Mouse (Mus musculus) myocyte (in vitro differentiated cells): ENCODE measurements around the gene Helt. TPM values are rescaled to one million over a fixed set of nuclear protein-coding genes. Genes with fewer than 3 reads are reported as not detected.

Source experiments
- H3K27me3 ChIP-seq: one replicate; pipeline ENCODE4 v1.6.1; 2011; ENCODE audit not compliant: control insufficient read depth, insufficient read depth, insufficient read length
- H3K36me3 ChIP-seq: one replicate; pipeline ENCODE4 v1.6.1; 2011; ENCODE audit not compliant: control insufficient read depth, insufficient read depth
- H3K4me2 ChIP-seq: one replicate; pipeline ENCODE4 v1.6.1; 2011; ENCODE audit warnings: low read depth, control low read depth
- H3K4me3 ChIP-seq: one replicate; pipeline ENCODE4 v1.5.1; 2011; ENCODE audit warnings: mild to moderate bottlenecking, control low read depth, moderate library complexity
- H3K79me2 ChIP-seq: one replicate; pipeline ENCODE4 v1.6.1; 2011; ENCODE audit not compliant: control insufficient read depth, insufficient read depth
- H3ac ChIP-seq: one replicate; pipeline ENCODE4 v1.6.1; 2011; ENCODE audit not compliant: control insufficient read depth, insufficient read length
- CEBPB ChIP-seq: IDR thresholded peaks from 2 replicates; pipeline ENCODE4 v1.6.1; 2011; ENCODE audit warnings: mild to moderate bottlenecking, moderate library complexity; ENCODE audit not compliant: poor library complexity, insufficient read depth, severe bottlenecking
- E2F4 ChIP-seq: IDR thresholded peaks from one replicate; pipeline ENCODE4 v1.6.1; 2011; ENCODE audit warnings: mild to moderate bottlenecking, control low read depth, moderate library complexity; ENCODE audit not compliant: insufficient read depth
- MAX ChIP-seq: IDR thresholded peaks from one replicate; pipeline ENCODE4 v1.6.1; 2011; ENCODE audit warnings: low read depth, mild to moderate bottlenecking, control low read depth
- MYOD1 ChIP-seq, 3 experiments: IDR thresholded peaks; one replicate each; pipeline ENCODE4 v1.6.1; 2011; ENCODE audit warnings: control low read depth in 2 of 3, low read depth in 2 of 3, mild to moderate bottlenecking in 2 of 3, moderate library complexity in 1 of 3; ENCODE audit not compliant: insufficient read length in 2 of 3, control insufficient read depth in 1 of 3
- MYOG ChIP-seq, 3 experiments: IDR thresholded peaks; one replicate each; pipeline ENCODE4 v1.6.1; 2011; ENCODE audit warnings: control low read depth in 2 of 3, low read depth in 2 of 3, mild to moderate bottlenecking in 2 of 3; ENCODE audit not compliant: insufficient read length in 2 of 3, control insufficient read depth in 1 of 3, insufficient read depth in 1 of 3
- POLR2A ChIP-seq: IDR thresholded peaks from one replicate; pipeline ENCODE4 v1.6.1; 2011; ENCODE audit warnings: low read depth, mild to moderate bottlenecking, control low read depth, moderate library complexity; ENCODE audit not compliant: insufficient read length
- POLR2AphosphoS2 ChIP-seq: IDR thresholded peaks from one replicate; pipeline ENCODE4 v1.6.1; 2011; ENCODE audit warnings: low read depth, control low read depth; ENCODE audit not compliant: insufficient read length
- REST ChIP-seq: IDR thresholded peaks from one replicate; pipeline ENCODE4 v1.6.1; 2011; ENCODE audit warnings: mild to moderate bottlenecking, control low read depth, moderate library complexity; ENCODE audit not compliant: insufficient read depth, insufficient read length
- SRF ChIP-seq: IDR thresholded peaks from one replicate; pipeline ENCODE4 v1.6.1; 2011; ENCODE audit warnings: low read depth; ENCODE audit not compliant: control insufficient read depth, insufficient read length
- TCF12 ChIP-seq: IDR thresholded peaks from one replicate; pipeline ENCODE4 v1.6.1; 2011; ENCODE audit warnings: mild to moderate bottlenecking, control low read depth; ENCODE audit not compliant: poor library complexity, insufficient read depth, severe bottlenecking
- TCF3 ChIP-seq: IDR thresholded peaks from one replicate; pipeline ENCODE4 v1.6.1; 2011; ENCODE audit warnings: low read depth, control low read depth; ENCODE audit not compliant: insufficient read length
- USF1 ChIP-seq: IDR thresholded peaks from one replicate; pipeline ENCODE4 v1.6.1; 2011; ENCODE audit warnings: low read depth, mild to moderate bottlenecking, control low read depth, moderate library complexity
- polyA plus RNA-seq: library from polyadenylated mRNA; unstranded; fragments of >200 nt; fragmentation: generic; extraction: Trizol; gene quantifications from one replicate; pipeline ENCODE4 v1.2.1, GENCODE M21; 2012; ENCODE audit warnings: missing spikeins

Helt gene
- polyA plus RNA-seq, 1 experiment: not detected

DNA sequence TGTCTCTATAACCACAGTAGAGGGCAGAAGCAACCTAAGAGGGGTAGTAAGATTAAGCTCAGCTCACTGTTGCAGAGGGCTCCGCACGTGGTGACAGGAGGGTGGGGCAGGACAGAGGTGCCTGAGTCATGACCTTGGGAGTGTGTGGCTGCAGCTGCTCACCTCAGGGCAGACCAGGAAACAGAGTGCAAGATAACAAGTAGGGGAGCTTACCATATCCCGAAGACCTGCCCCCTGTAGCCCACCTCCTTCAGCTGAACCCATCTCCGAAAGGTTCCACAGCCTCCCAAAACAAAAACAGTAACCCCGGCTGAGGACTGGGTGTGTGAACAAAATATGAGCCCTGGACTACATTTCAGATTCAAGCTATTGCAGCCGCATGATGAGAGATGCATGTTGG is 6.5 kb downstream of the Helt start:
- Histone ChIP-seq H3K27me3 (peaks cover 40% of the 10 kb centered on the region), H3K4me3 (no peak overlapping the region), H3K36me3 (no peaks in the 10 kb centered on the region), H3ac (no peak overlapping the region), H3K4me2 (no peak overlapping the region), H3K79me2 (no peaks in the 10 kb centered on the region)
- no peak for TF ChIP-seq TCF12
- no peak for TF ChIP-seq REST
- no peak for TF ChIP-seq MAX
- TF ChIP-seq CEBPB: no peak
- no peak for TF ChIP-seq SRF
- no peak for TF ChIP-seq POLR2AphosphoS2
- TF ChIP-seq USF1: no peak
- no peak for TF ChIP-seq E2F4
- TF ChIP-seq POLR2A: no peak
- no peak for TF ChIP-seq MYOG (IDR thresholded peaks at IDR 0.05; ENCODE audit: control insufficient read depth in 1 of 3, insufficient read depth in 1 of 3, insufficient read length in 2 of 3, low read depth in 2 of 3)

DNA sequence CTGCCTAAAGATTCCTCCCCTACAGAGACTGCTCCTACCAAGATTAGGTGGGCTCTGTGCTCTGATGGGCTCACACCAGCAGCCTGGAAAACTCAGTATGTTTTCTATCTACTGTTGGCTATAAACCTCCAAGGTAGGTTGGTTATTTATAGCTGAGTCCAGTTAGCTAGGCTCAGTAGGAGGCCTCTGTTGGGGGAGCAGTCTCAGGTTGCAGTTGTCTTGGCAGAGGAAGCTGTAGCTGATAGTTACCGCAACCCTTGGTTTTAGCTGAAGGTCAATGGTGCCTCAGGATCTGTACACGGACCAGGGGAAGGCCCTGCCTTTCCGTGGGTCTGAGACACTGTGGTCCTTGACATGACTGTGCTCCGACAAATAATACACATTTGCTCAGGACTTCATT is 8.5 kb downstream of the Helt start:
- Histone ChIP-seq H3ac (no peak overlapping the region), H3K36me3 (no peaks in the 10 kb centered on the region), H3K79me2 (no peaks in the 10 kb centered on the region), H3K4me3 (no peak overlapping the region), H3K4me2 (no peak overlapping the region), H3K27me3 (peaks cover 20% of the 10 kb centered on the region)
- TF ChIP-seq USF1 (no peak), POLR2A (no peak), TCF3 (no peak), SRF (no peak), MYOD1 (IDR thresholded peaks at IDR 0.05; ENCODE audit: control insufficient read depth in 1 of 3, insufficient read length in 2 of 3, low read depth in 2 of 3) (no peak), REST (no peak), TCF12 (no peak), E2F4 (no peak), POLR2AphosphoS2 (no peak), MYOG (IDR thresholded peaks at IDR 0.05; ENCODE audit: control insufficient read depth in 1 of 3, insufficient read depth in 1 of 3, insufficient read length in 2 of 3, low read depth in 2 of 3) (no peak), CEBPB (no peak), MAX (no peak)

DNA sequence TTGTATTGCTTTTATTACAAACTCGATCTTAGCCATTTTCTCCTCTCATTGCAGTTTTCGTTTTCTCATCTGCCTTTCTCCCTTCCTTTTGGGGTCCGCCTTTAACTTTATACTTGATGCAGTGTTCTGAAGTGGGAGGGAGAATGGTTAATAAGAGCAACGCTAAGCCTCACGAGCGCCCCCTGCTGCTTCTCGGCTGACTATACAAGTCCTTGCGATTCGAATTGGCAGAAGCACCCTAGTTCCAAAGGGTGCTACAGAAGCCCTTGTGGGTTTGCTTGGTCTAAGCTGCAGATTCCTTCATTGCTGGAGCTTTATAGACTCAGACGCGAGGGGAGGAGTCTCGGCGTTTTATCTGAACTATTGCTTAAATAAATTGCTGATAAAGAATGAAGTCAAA is 12.9 kb downstream of the Helt start:
- Histone ChIP-seq H3K36me3 (no peaks in the 10 kb centered on the region), H3K4me3 (no peak overlapping the region), H3ac (no peak overlapping the region), H3K27me3 (peaks cover 15% of the 10 kb centered on the region), H3K79me2 (no peaks in the 10 kb centered on the region), H3K4me2 (no peak overlapping the region)
- TF ChIP-seq MYOD1 (IDR thresholded peaks at IDR 0.05; ENCODE audit: control insufficient read depth in 1 of 3, insufficient read length in 2 of 3, low read depth in 2 of 3) (no peak), POLR2AphosphoS2 (no peak), USF1 (no peak), POLR2A (no peak), SRF (no peak), MYOG (IDR thresholded peaks at IDR 0.05; ENCODE audit: control insufficient read depth in 1 of 3, insufficient read depth in 1 of 3, insufficient read length in 2 of 3, low read depth in 2 of 3) (no peak), E2F4 (no peak), TCF3 (no peak), TCF12 (no peak), CEBPB (no peak), REST (no peak), MAX (no peak)

DNA sequence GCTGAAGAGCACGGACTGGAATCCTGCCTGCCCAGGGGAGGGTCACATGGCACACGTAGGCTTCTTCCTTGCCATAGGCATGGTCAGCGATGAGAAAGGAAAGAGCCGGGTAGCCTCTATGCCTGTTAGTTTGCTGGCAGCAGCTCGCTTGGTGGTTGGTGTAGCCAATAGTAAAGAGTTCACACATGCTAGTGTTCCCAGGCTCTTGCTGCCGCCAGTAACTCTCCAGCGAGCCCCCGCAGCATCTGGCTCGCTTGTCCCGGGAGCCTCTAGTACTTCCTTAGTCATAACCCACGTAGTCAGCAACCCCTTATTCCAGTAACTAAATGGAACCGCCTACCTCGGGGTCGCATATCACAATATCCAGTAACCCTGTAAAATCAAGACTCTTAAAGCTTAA is 17.5 kb downstream of the Helt start:
- TF ChIP-seq POLR2AphosphoS2 (no peak), E2F4 (no peak), MYOG (IDR thresholded peaks at IDR 0.05; ENCODE audit: control insufficient read depth in 1 of 3, insufficient read depth in 1 of 3, insufficient read length in 2 of 3, low read depth in 2 of 3) (no peak), USF1 (no peak), MYOD1 (IDR thresholded peaks at IDR 0.05; ENCODE audit: control insufficient read depth in 1 of 3, insufficient read length in 2 of 3, low read depth in 2 of 3) (no peak), MAX (no peak), TCF12 (no peak), SRF (no peak), CEBPB (no peak), POLR2A (no peak), REST (no peak), TCF3 (no peak)

GRCm38 (mm10) chr8:46270741-46271140 is 23.7 kb downstream of the Helt start:
- TF ChIP-seq USF1 (no peak), TCF3 (no peak), CEBPB (no peak), REST (no peak), SRF (no peak), POLR2AphosphoS2 (no peak), MYOG (IDR thresholded peaks at IDR 0.05; ENCODE audit: control insufficient read depth in 1 of 3, insufficient read depth in 1 of 3, insufficient read length in 2 of 3, low read depth in 2 of 3) (no peak), E2F4 (no peak), MAX (no peak), POLR2A (no peak), MYOD1 (IDR thresholded peaks at IDR 0.05; ENCODE audit: control insufficient read depth in 1 of 3, insufficient read length in 2 of 3, low read depth in 2 of 3) (no peak), TCF12 (no peak)
- no peaks in the 10 kb centered on the region for H3K36me3 ChIP-seq

More for the DNA sequence above, 17.5 kb downstream of the Helt start:
- Histone ChIP-seq H3K4me2 (no peak overlapping the region), H3K36me3 (no peaks in the 10 kb centered on the region), H3ac (no peak overlapping the region), H3K27me3 (peaks cover 25% of the 10 kb centered on the region), H3K79me2 (no peaks in the 10 kb centered on the region), H3K4me3 (no peak overlapping the region)

More at GRCm38 (mm10) chr8:46270741-46271140, 23.7 kb downstream of the Helt start:
- Histone ChIP-seq H3K4me2 (no peak overlapping the region), H3K79me2 (no peaks in the 10 kb centered on the region), H3ac (no peak overlapping the region), H3K27me3 (peaks cover 17% of the 10 kb centered on the region), H3K4me3 (no peak overlapping the region)
